Mouse (Mus musculus) gastrocnemius, postnatal 14 days (tissue): ENCODE results near the gene Zscan4-ps2. TPM values are rescaled to one million over a fixed set of nuclear protein-coding genes. Genes with fewer than 3 reads are reported as not detected.
"Not testable (repeated sequence)": the region's sequence is repeated elsewhere in the genome, so short reads cannot be mapped to it uniquely, and the experiment has no call there.

Experiments used
- DNase-seq: peaks from one replicate; pipeline ENCODE4 v3.0.0; 2021; ENCODE audit warnings: mixed read lengths
- intact Hi-C: fragments of 180-260 bp; cut with DNase I; formaldehyde crosslinking; loops from one replicate; pipeline ENCODE4 v1.15.1; 2025; ENCODE audit warnings: low total_unique reads
- long read RNA-seq, 2 experiments: library from polyadenylated mRNA; stranded (forward); transcript quantifications; one replicate each; pipeline ENCODE4 v2.0.0; 2021
- total RNA-seq, 2 experiments: library from RNA; stranded (reverse); gene quantifications; 2 replicates each; pipeline ENCODE4 v1.2.3; 2021

The Zscan4-ps2 gene
- not detected for total RNA-seq
- long read RNA-seq, experiment 1, result 0 reads
- long read RNA-seq, experiment 2, result 0 reads

DNA sequence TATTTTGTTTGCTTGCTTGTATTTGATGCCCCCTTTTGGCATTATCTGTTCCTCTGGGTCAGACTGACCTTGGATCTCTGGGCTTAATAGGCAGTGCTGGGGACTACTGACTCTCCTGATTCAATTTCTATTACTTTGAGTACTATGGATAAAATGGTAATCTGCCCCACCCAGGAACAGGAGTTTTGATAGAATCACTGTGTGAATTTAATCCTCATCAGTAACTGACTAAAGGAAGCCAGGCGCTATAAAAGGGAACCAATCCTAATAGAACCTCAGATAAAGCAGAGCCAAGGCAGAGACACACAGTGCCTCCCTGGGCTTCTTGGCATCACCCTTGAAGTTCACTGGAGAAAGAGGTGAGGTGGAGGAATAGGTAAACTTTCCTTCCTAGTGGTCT lies at the start of gene Zscan4-ps2:
Zscan4-ps2 (plus strand) TSS at position 301 of the 400 bp plus-strand sequence.
- DNase-seq, intact Hi-C loops: not testable (repeated sequence)

Other genes with a start within 250 kb of the Zscan4-ps2 start
- gene Zscan4e, start 203.6 kb upstream of the Zscan4-ps2 start, total RNA-seq, result not detected
- gene Zscan4f, start 116.4 kb upstream of the Zscan4-ps2 start, total RNA-seq, result not detected
- not detected for gene Zscan4-ps3, start 95.0 kb downstream of the Zscan4-ps2 start, total RNA-seq
- not detected for gene Vmn1r72, start 165.8 kb downstream of the Zscan4-ps2 start, total RNA-seq
- gene Vmn1r73, start 216.0 kb downstream of the Zscan4-ps2 start, total RNA-seq, result not detected